ENCODE assay signal across 8 mouse cellular contexts in genomic region chr15:83562626-83563270, GRCm38 (mm10). TPM values are rescaled to one million over a fixed set of nuclear protein-coding genes. Genes with fewer than 3 reads are reported as not detected.
DNase-seq lines count a peak whose midpoint lies in the region; ATAC-seq lines count a peak whose summit lies in the region.

No protein-coding gene starts in this region.

- peak overlapping the region; percentile 90 for H3K4me2 ChIP-seq in forebrain, embryonic 13.5 days
- peak overlapping the region; percentile 68 for H3K4me2 ChIP-seq in neural tube, embryonic 15.5 days

- H3K36me3 ChIP-seq in forebrain, embryonic 13.5 days (ENCODE audit: poor library complexity, severe bottlenecking) = no peaks in the 10 kb centered on the region
- no peaks in the 10 kb centered on the region for H3K36me3 ChIP-seq in neural tube, embryonic 15.5 days

- peaks cover 22% of the 10 kb centered on the region for H3K4me1 ChIP-seq in forebrain, embryonic 13.5 days
- H3K4me1 ChIP-seq in neural tube, embryonic 15.5 days = peaks cover 19% of the 10 kb centered on the region

- peak; percentile 81 for ATAC-seq in forebrain, embryonic 13.5 days
- no peak for ATAC-seq in neural tube, embryonic 15.5 days (ENCODE audit: low FRiP score)

- peak; percentile 88 for DNase-seq in CD4-positive, CD25-positive, alpha-beta regulatory T cell, adult 2 months (ENCODE audit: low read depth, low spot score)
- peak; percentile 93 for DNase-seq in adrenal gland, postnatal 14 days
- peak; percentile 84 to 90 for DNase-seq in heart, postnatal 14 days
- DNase-seq in kidney, postnatal 4 days = peak; percentile 77 to 88
- DNase-seq in lung, adult 18-20 months = peak; percentile 93 to 95
- peak; percentile 74 to 83 for DNase-seq in thymus, adult 18-20 months

- WGBS in forebrain, embryonic 13.5 days = 26% methylated on average over 15 of the region's 15 CpGs
- 35% methylated on average over 15 of the region's 15 CpGs for WGBS in neural tube, embryonic 15.5 days

- H3K9ac ChIP-seq in forebrain, embryonic 13.5 days = 0 out of 2 replicates have a peak overlapping the region, but pooled peaks have one; percentile 70
- no peak overlapping the region for H3K9ac ChIP-seq in neural tube, embryonic 15.5 days (replicated peaks)

- intact Hi-C loops in heart, postnatal 14 days (cut with DNase I) = loop anchor here (2.0 kb wide), 1 partner anchor 34 kb away; no protein-coding TSS in a partner anchor

- H3K4me3 ChIP-seq in forebrain, embryonic 13.5 days = peak overlapping the region; percentile 42
- H3K4me3 ChIP-seq in neural tube, embryonic 15.5 days (replicated peaks) = 0 out of 2 replicates have a peak overlapping the region, but pooled peaks have one; percentile 34

- 0 out of 2 replicates have a peak, but pooled peaks cover 10% of the 10 kb centered on the region for H3K27me3 ChIP-seq in forebrain, embryonic 13.5 days
- H3K27me3 ChIP-seq in neural tube, embryonic 15.5 days (replicated peaks) = peaks cover 15% of the 10 kb centered on the region

- H3K27ac ChIP-seq in forebrain, embryonic 13.5 days = peak overlapping the region; percentile 19
- H3K27ac ChIP-seq in neural tube, embryonic 15.5 days (replicated peaks) = no peak overlapping the region

- H3K9me3 ChIP-seq in forebrain, embryonic 13.5 days (replicated peaks) = no peaks in the 10 kb centered on the region
- no peaks in the 10 kb centered on the region for H3K9me3 ChIP-seq in neural tube, embryonic 15.5 days (replicated peaks)

RNA-seq across cellular contexts. Expression of gene Tspo, which starts 0.6 kb away (rescaled TPM):
- 344 and 362 TPM in 2 replicates for total RNA-seq in adrenal gland, postnatal 14 days (2021)
- polyA plus RNA-seq in forebrain, embryonic 13.5 days (2015; fragmentation: Nextera tagmentation; extraction: Ambion mirVana) = 12.2 and 14.7 TPM in 2 replicates
- 10 to 100 TPM; 64.8 to 66.0 TPM for total RNA-seq in heart, postnatal 14 days (2021)
- polyA plus RNA-seq in neural tube, embryonic 15.5 days (2015; fragmentation: Nextera tagmentation; extraction: Ambion mirVana) = 9.6 and 30.0 TPM in 2 replicates

RNA-seq across cellular contexts. Expression of gene Mcat, which starts 0.8 kb away (rescaled TPM):
- 34.6 and 41.1 TPM in 2 replicates for total RNA-seq in adrenal gland, postnatal 14 days (2021)
- polyA plus RNA-seq in forebrain, embryonic 13.5 days (2015; fragmentation: Nextera tagmentation; extraction: Ambion mirVana) = 32.4 and 38.9 TPM in 2 replicates
- 10 to 100 TPM; 32.9 to 33.0 TPM for total RNA-seq in heart, postnatal 14 days (2021)
- polyA plus RNA-seq in neural tube, embryonic 15.5 days (2015; fragmentation: Nextera tagmentation; extraction: Ambion mirVana) = 31.4 and 36.6 TPM in 2 replicates

RNA-seq across cellular contexts. Expression of gene Ttll12, which starts 32.2 kb away (rescaled TPM):
- total RNA-seq in adrenal gland, postnatal 14 days (2021) = 22.3 and 22.6 TPM in 2 replicates
- polyA plus RNA-seq in forebrain, embryonic 13.5 days (2015; fragmentation: Nextera tagmentation; extraction: Ambion mirVana) = 40.7 and 46.2 TPM in 2 replicates
- 1 to 10 TPM; 5.1 to 6.0 TPM for total RNA-seq in heart, postnatal 14 days (2021)
- 37.3 and 42.0 TPM in 2 replicates for polyA plus RNA-seq in neural tube, embryonic 15.5 days (2015; fragmentation: Nextera tagmentation; extraction: Ambion mirVana)

RNA-seq across cellular contexts. Expression of gene Bik, which starts 36.1 kb away (rescaled TPM):
- total RNA-seq in adrenal gland, postnatal 14 days (2021) = 7.1 and 8.4 TPM in 2 replicates
- polyA plus RNA-seq in forebrain, embryonic 13.5 days (2015; fragmentation: Nextera tagmentation; extraction: Ambion mirVana) = 1.5 and 1.6 TPM in 2 replicates
- total RNA-seq in heart, postnatal 14 days (2021) = 10 to 100 TPM; 11.2 to 12.9 TPM
- 0.75 and 1.2 TPM in 2 replicates for polyA plus RNA-seq in neural tube, embryonic 15.5 days (2015; fragmentation: Nextera tagmentation; extraction: Ambion mirVana)

RNA-seq across cellular contexts. Expression of gene Ttll1, which starts 52.1 kb away (rescaled TPM):
- total RNA-seq in adrenal gland, postnatal 14 days (2021) = 6.6 and 7.1 TPM in 2 replicates
- polyA plus RNA-seq in forebrain, embryonic 13.5 days (2015; fragmentation: Nextera tagmentation; extraction: Ambion mirVana) = 69.8 and 79.8 TPM in 2 replicates
- total RNA-seq in heart, postnatal 14 days (2021) = 10 to 100 TPM; 43.0 to 43.6 TPM
- 95.7 and 112 TPM in 2 replicates for polyA plus RNA-seq in neural tube, embryonic 15.5 days (2015; fragmentation: Nextera tagmentation; extraction: Ambion mirVana)
